Mouse (Mus musculus): ENCODE results near the gene Tln1. TPM values are rescaled to one million over a fixed set of nuclear protein-coding genes. Genes with fewer than 3 reads are reported as not detected.

Tln1 gene
- total and polyA plus RNA-seq, 3 experiments, result 22.9 to 146 (median 112) TPM

GRCm38 (mm10) chr4:43579256-43579655 is 16.8 kb upstream of the Tln1 start:
- Histone ChIP-seq H3K4me1 (ENCODE audit: control insufficient read depth in 1 of 2, insufficient read depth in 2 of 2, low read length in 2 of 2) (peaks cover 7 to 23% of the 10 kb centered on the region in 2 experiments), H3K79me2 (ENCODE audit: control insufficient read depth, insufficient read depth, low read length, poor library complexity) (peaks cover 21% of the 10 kb centered on the region), H3K27ac (ENCODE audit: control insufficient read depth, low read depth, low read length) (peak overlapping the region; percentile 66), H3K27me3 (ENCODE audit: control insufficient read depth in 1 of 2, insufficient read depth in 2 of 2, low read length in 2 of 2) (no peaks in the 10 kb centered on the region), H3K36me3 (ENCODE audit: control insufficient read depth in 1 of 2, insufficient read depth in 2 of 2, low read length in 2 of 2) (peaks cover 0 to 3% of the 10 kb centered on the region in 2 experiments; a peak in 2 of 4 replicates), H3K4me3 (ENCODE audit: control insufficient read depth in 1 of 2, insufficient read depth in 1 of 2, low read depth in 2 of 2, low read length in 2 of 2) (peak overlapping the region; percentile 93 to 95), H3K9me3 (replicated peaks; ENCODE audit: insufficient read depth, low read length) (no peaks in the 10 kb centered on the region), H3K9ac (ENCODE audit: control insufficient read depth, low read depth, low read length, poor library complexity, severe bottlenecking) (peak overlapping the region; percentile 93)
- DNase-seq (ENCODE audit: low read depth, low spot score), result no peak
- TF ChIP-seq MYB (IDR thresholded peaks at IDR 0.05; ENCODE audit: low read depth, low read length), result no peak
- TF ChIP-seq MAX (IDR thresholded peaks at IDR 0.05; ENCODE audit: low read length), result no peak
- TF ChIP-seq POLR2AphosphoS5 (IDR thresholded peaks at IDR 0.05; ENCODE audit: borderline replicate concordance, low read depth, low read length), result no peak
- TF ChIP-seq USF1 (IDR thresholded peaks at IDR 0.05; ENCODE audit: low read depth, low read length), result no peak
- no peak for TF ChIP-seq TAL1 (IDR thresholded peaks at IDR 0.05; ENCODE audit: low read length)
- no peak for TF ChIP-seq RAD21 (IDR thresholded peaks at IDR 0.05; ENCODE audit: low read depth, low read length)
- no peak for TF ChIP-seq SIN3A (IDR thresholded peaks at IDR 0.05; ENCODE audit: low read length)
- TF ChIP-seq CHD1 (IDR thresholded peaks at IDR 0.05; ENCODE audit: low read depth, low read length), result no peak
- TF ChIP-seq TBP (IDR thresholded peaks at IDR 0.05; ENCODE audit: low read depth, low read length), result no peak
- TF ChIP-seq E2F4 (IDR thresholded peaks at IDR 0.05; ENCODE audit: borderline replicate concordance, low read depth, low read length), result no peak
- no peak for TF ChIP-seq NRF1 (IDR thresholded peaks at IDR 0.05; ENCODE audit: insufficient read depth, low read depth, low read length, poor library complexity, severe bottlenecking)

GRCm38 (mm10) chr4:43578376-43579204 is 16.1 kb upstream of the Tln1 start, which contains the start of the genes Rgp1 and Gba2:
Gene Rgp1, plus strand, starts transcription at chr4:43578715.
Gene Gba2, minus strand, starts transcription at chr4:43578873.
- Histone ChIP-seq H3K36me3 (ENCODE audit: control insufficient read depth in 1 of 2, insufficient read depth in 2 of 2, low read length in 2 of 2) (peaks cover 0 to 3% of the 10 kb centered on the region in 2 experiments; a peak in 2 of 4 replicates), H3K4me1 (ENCODE audit: control insufficient read depth in 1 of 2, insufficient read depth in 2 of 2, low read length in 2 of 2) (peaks cover 7 to 23% of the 10 kb centered on the region in 2 experiments), H3K9me3 (replicated peaks; ENCODE audit: insufficient read depth, low read length) (no peaks in the 10 kb centered on the region), H3K4me3 (ENCODE audit: control insufficient read depth in 1 of 2, insufficient read depth in 1 of 2, low read depth in 2 of 2, low read length in 2 of 2) (peak within 1 kb of the TSS; percentile 93 to 95), H3K27ac (ENCODE audit: control insufficient read depth, low read depth, low read length) (peak within 1 kb of the TSS; percentile 66), H3K27me3 (ENCODE audit: control insufficient read depth in 1 of 2, insufficient read depth in 2 of 2, low read length in 2 of 2) (no peaks in the 10 kb centered on the region), H3K9ac (ENCODE audit: control insufficient read depth, low read depth, low read length, poor library complexity, severe bottlenecking) (peak within 1 kb of the TSS; percentile 93), H3K79me2 (ENCODE audit: control insufficient read depth, insufficient read depth, low read length, poor library complexity) (peaks cover 21% of the 10 kb centered on the region)
- peak; percentile 92 for DNase-seq (ENCODE audit: low read depth, low spot score)
- no peak for TF ChIP-seq USF2 (IDR thresholded peaks at IDR 0.05; ENCODE audit: borderline replicate concordance in 1 of 2, insufficient read depth in 1 of 2, low read depth in 1 of 2, low read length in 2 of 2)
- no peak for TF ChIP-seq BHLHE40 (IDR thresholded peaks at IDR 0.05; ENCODE audit: borderline replicate concordance, low read depth, low read length)
- TF ChIP-seq CHD2 (IDR thresholded peaks at IDR 0.05; ENCODE audit: low read length), result no peak
- no peak for TF ChIP-seq ZNF384 (IDR thresholded peaks at IDR 0.05; ENCODE audit: low read depth, low read length)
- TF ChIP-seq ETS1 (IDR thresholded peaks at IDR 0.05; ENCODE audit: low read depth, low read length), result no peak
- TF ChIP-seq KAT2A (conservative IDR thresholded peaks at IDR 0.05; ENCODE audit: low read depth, low read length), result no peak
- no peak for TF ChIP-seq GATA1 (IDR thresholded peaks at IDR 0.05; ENCODE audit: low read depth, low read length)
- TF ChIP-seq MYB (IDR thresholded peaks at IDR 0.05; ENCODE audit: low read depth, low read length), result no peak
- TF ChIP-seq MXI1 (IDR thresholded peaks at IDR 0.05; ENCODE audit: low read depth, low read length), result peak; percentile 86; the same call in 1 of the 2 replicates
- 0 out of 2 replicates have a peak, but pooled peaks have one; percentile 42 for TF ChIP-seq ZMIZ1 (IDR thresholded peaks at IDR 0.05; ENCODE audit: low read depth, low read length)
- TF ChIP-seq MAZ (IDR thresholded peaks at IDR 0.05; ENCODE audit: low read depth, low read length), result peak; percentile 25
- peak; percentile 73 for TF ChIP-seq SIN3A (IDR thresholded peaks at IDR 0.05; ENCODE audit: low read length)
- TF ChIP-seq ZKSCAN1 (IDR thresholded peaks at IDR 0.05; ENCODE audit: low read depth, low read length), result no peak
- no peak for TF ChIP-seq POLR2AphosphoS5 (IDR thresholded peaks at IDR 0.05; ENCODE audit: borderline replicate concordance, low read depth, low read length)
- TF ChIP-seq NRF1 (IDR thresholded peaks at IDR 0.05; ENCODE audit: insufficient read depth, low read depth, low read length, poor library complexity, severe bottlenecking), result no peak
- TF ChIP-seq POLR2AphosphoS2 (IDR thresholded peaks at IDR 0.05; ENCODE audit: low read length), result peak; percentile 58; the same call in 1 of the 2 replicates
- peak; percentile 50; the same call in 1 of the 2 replicates for TF ChIP-seq ELF1 (IDR thresholded peaks at IDR 0.05; ENCODE audit: low read depth, low read length)
- TF ChIP-seq MYC (IDR thresholded peaks at IDR 0.05; ENCODE audit: low read depth, low read length), result no peak
- no peak for TF ChIP-seq CTCF (IDR thresholded peaks at IDR 0.05 in 2 of 3, conservative IDR thresholded peaks at IDR 0.05 in 1 of 3; ENCODE audit: control insufficient read depth in 1 of 3, insufficient read depth in 1 of 3, low read depth in 2 of 3, low read length in 3 of 3, poor library complexity in 1 of 3, severe bottlenecking in 1 of 3)
- no peak for TF ChIP-seq GABPA (IDR thresholded peaks at IDR 0.05; ENCODE audit: low read depth, low read length)
- no peak for TF ChIP-seq EP300 (IDR thresholded peaks at IDR 0.05; ENCODE audit: low read depth in 1 of 2, low read length in 2 of 2)
- no peak; the same call in 1 of the 2 replicates for TF ChIP-seq MAX (IDR thresholded peaks at IDR 0.05; ENCODE audit: low read length)
- TF ChIP-seq USF1 (IDR thresholded peaks at IDR 0.05; ENCODE audit: low read depth, low read length), result 0 out of 2 replicates have a peak, but pooled peaks have one; percentile 4
- TF ChIP-seq TBP (IDR thresholded peaks at IDR 0.05; ENCODE audit: low read depth, low read length), result peak; percentile 57; the same call in 1 of the 2 replicates

Measured in MEL (cell line).